Mouse (Mus musculus): ENCODE data around the gene Accs. TPM values are rescaled to one million over a fixed set of nuclear protein-coding genes. Genes with fewer than 3 reads are reported as not detected.
A peak's percentile ranks its signal among the peaks of the same experiment; 100 is the strongest.

Accs gene
- polyA plus RNA-seq, 1 experiment from 2014 or later, result 4.0 TPM

DNA sequence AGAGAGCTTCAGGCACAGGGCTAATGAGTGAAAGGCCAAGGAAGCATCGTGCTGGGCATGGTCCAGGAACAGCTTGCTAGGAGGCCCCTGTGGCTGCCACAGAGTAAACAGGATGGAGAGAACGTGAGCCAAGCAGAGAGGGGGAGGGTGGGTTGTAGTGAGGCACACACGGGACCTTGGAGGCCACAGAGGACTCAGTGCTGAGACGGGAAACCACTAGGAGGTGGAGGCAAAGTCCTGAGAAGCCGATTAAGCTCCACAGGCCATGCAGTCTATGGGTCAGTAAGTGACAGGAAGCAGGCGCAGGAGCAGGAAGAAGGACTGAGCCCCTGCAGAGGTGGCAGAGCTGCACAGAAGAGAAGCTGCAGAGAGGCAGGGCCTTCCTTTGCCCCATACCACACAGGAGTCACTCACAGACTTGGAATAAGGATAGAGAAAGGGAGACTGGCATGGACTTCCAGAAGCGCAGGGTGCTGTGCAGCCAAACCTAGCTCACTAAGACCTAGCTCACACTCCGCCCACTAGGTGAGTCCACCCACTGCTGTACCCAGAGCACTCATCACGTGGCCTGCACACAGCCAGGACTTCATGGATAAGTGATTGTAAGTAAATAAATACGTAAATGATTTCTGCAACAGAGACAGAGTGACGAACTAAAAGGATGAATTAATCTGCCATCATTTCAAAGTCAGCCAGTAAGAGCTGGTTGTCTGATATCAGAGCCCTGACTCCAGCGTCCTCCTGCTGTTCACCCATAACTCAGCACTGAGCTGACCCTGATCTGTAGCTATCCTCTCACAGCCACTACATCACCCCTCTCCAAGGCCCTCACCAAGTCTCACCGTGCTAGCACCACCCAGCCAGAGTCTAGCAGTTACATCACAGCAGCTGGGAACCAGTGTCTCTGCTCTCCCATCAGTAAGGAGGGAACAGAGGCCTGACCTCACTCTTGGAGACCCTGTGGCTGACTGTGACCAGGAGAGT, 57.9 kb downstream of the Accs start:
- 0 out of 2 replicates have a peak overlapping the region, but pooled peaks have one; percentile 29 for H3K27ac ChIP-seq (ENCODE audit: low read depth, low read length)
- H3K9me3 ChIP-seq (ENCODE audit: control insufficient read depth, low read length), result no peaks in the 10 kb centered on the region
- no peak overlapping the region for H3K9ac ChIP-seq (ENCODE audit: low read depth, low read length)
- no peak overlapping the region for H3K4me2 ChIP-seq (ENCODE audit: low read length)
- H3K4me3 ChIP-seq (ENCODE audit: low read length), result no peak overlapping the region
- WGBS, result 57% methylated on average over 13 of the region's 13 CpGs
- H3K36me3 ChIP-seq (ENCODE audit: control insufficient read depth, insufficient read depth, low read length), result peaks cover 18% of the 10 kb centered on the region
- no peaks in the 10 kb centered on the region for H3K27me3 ChIP-seq (replicated peaks; ENCODE audit: control insufficient read depth, insufficient read depth, low read length)
- ATAC-seq, result peak; percentile 77
- H3K4me1 ChIP-seq (ENCODE audit: control insufficient read depth, insufficient read depth, low read depth, low read length), result 0 out of 2 replicates have a peak, but pooled peaks cover 3% of the 10 kb centered on the region

DNA sequence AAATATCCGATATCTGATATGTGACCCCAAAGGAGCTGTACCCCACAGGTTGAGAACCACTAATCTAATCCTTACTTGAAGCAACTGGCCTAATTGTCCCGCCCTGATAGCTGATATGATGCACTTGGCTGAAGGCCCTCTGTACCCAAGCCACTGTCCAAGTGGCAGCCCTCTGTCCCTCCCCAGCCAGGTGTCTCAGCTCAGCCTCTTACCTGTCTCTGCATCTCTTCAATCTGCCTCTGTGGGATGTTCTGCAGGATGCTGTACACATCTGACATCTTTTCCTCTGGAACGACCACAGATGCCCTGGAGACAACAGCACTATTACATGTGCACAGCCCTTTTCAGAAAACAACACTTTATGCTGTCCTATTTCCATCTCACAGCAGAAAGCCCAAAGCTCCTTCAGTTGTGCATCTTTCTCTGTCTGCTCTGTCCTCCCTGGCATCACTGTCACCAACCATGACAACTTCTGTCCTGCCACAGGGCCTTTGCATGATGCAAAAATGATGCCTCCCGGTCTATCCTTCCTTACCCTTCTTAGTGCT, 58.9 kb downstream of the Accs start:
- peaks cover 5% of the 10 kb centered on the region for H3K4me1 ChIP-seq (ENCODE audit: control insufficient read depth, insufficient read depth, low read depth, low read length)
- H3K27me3 ChIP-seq (replicated peaks; ENCODE audit: control insufficient read depth, insufficient read depth, low read length), result no peaks in the 10 kb centered on the region
- WGBS, result 89% methylated on average over 4 of the region's 4 CpGs
- H3K4me3 ChIP-seq (ENCODE audit: low read length), result no peak overlapping the region
- no peaks in the 10 kb centered on the region for H3K9me3 ChIP-seq (ENCODE audit: control insufficient read depth, low read length)
- H3K9ac ChIP-seq (ENCODE audit: low read depth, low read length), result no peak overlapping the region
- H3K27ac ChIP-seq (ENCODE audit: low read depth, low read length), result no peak overlapping the region
- no peak for ATAC-seq
- peaks cover 14% of the 10 kb centered on the region for H3K36me3 ChIP-seq (ENCODE audit: control insufficient read depth, insufficient read depth, low read length)
- H3K4me2 ChIP-seq (ENCODE audit: low read length), result no peak overlapping the region

DNA sequence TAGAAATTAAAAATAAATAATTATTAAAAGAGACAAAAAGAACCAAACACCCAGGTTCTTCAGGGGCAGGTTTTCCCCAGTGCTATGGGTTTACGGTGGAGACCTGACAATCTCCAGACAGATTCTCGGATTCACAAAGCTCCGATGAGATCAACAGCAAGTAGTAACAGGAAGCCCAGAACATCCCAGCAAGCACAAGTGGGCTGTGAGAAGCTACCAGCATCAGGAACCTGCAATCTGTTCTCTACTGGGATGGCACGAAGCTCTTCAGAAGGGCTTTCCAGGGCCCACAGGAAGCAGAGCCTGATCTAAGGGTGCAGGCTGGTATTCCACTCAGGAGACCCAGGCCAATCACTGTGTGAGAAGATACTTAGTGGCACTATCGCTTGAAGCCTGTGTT, 61.2 kb downstream of the Accs start:
- Histone ChIP-seq H3K9me3 (ENCODE audit: control insufficient read depth, low read length) (no peaks in the 10 kb centered on the region), H3K27me3 (replicated peaks; ENCODE audit: control insufficient read depth, insufficient read depth, low read length) (no peaks in the 10 kb centered on the region), H3K9ac (ENCODE audit: low read depth, low read length) (no peak overlapping the region), H3K4me3 (ENCODE audit: low read length) (no peak overlapping the region), H3K36me3 (ENCODE audit: control insufficient read depth, insufficient read depth, low read length) (peaks cover 6% of the 10 kb centered on the region), H3K4me2 (ENCODE audit: low read length) (no peak overlapping the region), H3K4me1 (ENCODE audit: control insufficient read depth, insufficient read depth, low read depth, low read length) (peaks cover 24% of the 10 kb centered on the region), H3K27ac (ENCODE audit: low read depth, low read length) (no peak overlapping the region)
- WGBS, result 83% methylated on average over 5 of the region's 5 CpGs
- ATAC-seq, result no peak

DNA sequence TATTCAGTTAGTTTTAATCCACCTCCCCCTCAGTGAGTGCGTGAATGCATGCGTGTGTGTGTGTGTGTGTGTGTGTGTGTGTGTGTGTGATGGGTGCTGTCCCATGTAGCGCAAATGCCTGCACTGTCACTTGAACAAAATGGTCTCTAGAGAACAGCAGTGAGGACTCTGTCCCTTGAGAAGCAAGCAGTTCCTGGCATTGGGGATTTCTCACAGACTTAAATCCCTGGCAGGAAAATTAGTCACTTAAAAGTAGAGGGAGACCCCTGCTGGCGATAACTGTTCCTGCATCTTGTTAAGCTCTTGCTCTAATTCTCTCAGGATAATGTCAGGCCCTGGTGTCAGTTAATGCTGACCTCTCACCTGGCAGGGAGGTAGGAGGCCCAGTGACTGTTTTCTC, 63.6 kb downstream of the Accs start:
- peaks cover 22% of the 10 kb centered on the region for H3K4me1 ChIP-seq (ENCODE audit: control insufficient read depth, insufficient read depth, low read depth, low read length)
- no peaks in the 10 kb centered on the region for H3K9me3 ChIP-seq (ENCODE audit: control insufficient read depth, low read length)
- no peak overlapping the region for H3K27ac ChIP-seq (ENCODE audit: low read depth, low read length)
- no peak overlapping the region for H3K4me2 ChIP-seq (ENCODE audit: low read length)
- H3K4me3 ChIP-seq (ENCODE audit: low read length), result no peak overlapping the region
- no peaks in the 10 kb centered on the region for H3K27me3 ChIP-seq (replicated peaks; ENCODE audit: control insufficient read depth, insufficient read depth, low read length)
- peaks cover 8% of the 10 kb centered on the region for H3K36me3 ChIP-seq (ENCODE audit: control insufficient read depth, insufficient read depth, low read length)
- H3K9ac ChIP-seq (ENCODE audit: low read depth, low read length), result no peak overlapping the region
- peak; percentile 70 for ATAC-seq
- 45% methylated on average over 4 of the region's 4 CpGs for WGBS

DNA sequence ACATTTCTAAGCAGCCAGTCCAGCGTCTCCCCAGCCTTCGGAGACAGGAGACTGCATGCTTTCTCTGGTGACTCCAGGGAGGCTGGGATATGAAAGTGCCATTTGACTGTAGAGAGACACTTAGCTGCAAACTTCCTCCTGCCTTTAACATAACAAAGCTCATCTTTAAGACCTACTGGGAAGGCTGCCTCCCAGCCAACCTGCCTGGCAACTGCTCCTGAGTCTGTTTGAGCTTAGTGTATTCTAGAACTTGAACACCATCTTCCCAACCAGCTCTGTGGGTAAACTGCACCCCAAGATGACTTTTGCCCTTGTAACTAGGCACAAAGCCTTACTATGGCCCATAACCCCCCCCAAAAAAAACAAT, 64.3 kb downstream of the Accs start:
- H3K36me3 ChIP-seq (ENCODE audit: control insufficient read depth, insufficient read depth, low read length), result peaks cover 8% of the 10 kb centered on the region
- H3K9ac ChIP-seq (ENCODE audit: low read depth, low read length), result no peak overlapping the region
- H3K9me3 ChIP-seq (ENCODE audit: control insufficient read depth, low read length), result no peaks in the 10 kb centered on the region
- no peaks in the 10 kb centered on the region for H3K27me3 ChIP-seq (replicated peaks; ENCODE audit: control insufficient read depth, insufficient read depth, low read length)
- H3K4me1 ChIP-seq (ENCODE audit: control insufficient read depth, insufficient read depth, low read depth, low read length), result peaks cover 21% of the 10 kb centered on the region
- ATAC-seq, result no peak
- H3K4me2 ChIP-seq (ENCODE audit: low read length), result no peak overlapping the region
- 21% methylated on average over 2 of the region's 2 CpGs for WGBS
- H3K27ac ChIP-seq (ENCODE audit: low read depth, low read length), result no peak overlapping the region
- H3K4me3 ChIP-seq (ENCODE audit: low read length), result no peak overlapping the region

DNA sequence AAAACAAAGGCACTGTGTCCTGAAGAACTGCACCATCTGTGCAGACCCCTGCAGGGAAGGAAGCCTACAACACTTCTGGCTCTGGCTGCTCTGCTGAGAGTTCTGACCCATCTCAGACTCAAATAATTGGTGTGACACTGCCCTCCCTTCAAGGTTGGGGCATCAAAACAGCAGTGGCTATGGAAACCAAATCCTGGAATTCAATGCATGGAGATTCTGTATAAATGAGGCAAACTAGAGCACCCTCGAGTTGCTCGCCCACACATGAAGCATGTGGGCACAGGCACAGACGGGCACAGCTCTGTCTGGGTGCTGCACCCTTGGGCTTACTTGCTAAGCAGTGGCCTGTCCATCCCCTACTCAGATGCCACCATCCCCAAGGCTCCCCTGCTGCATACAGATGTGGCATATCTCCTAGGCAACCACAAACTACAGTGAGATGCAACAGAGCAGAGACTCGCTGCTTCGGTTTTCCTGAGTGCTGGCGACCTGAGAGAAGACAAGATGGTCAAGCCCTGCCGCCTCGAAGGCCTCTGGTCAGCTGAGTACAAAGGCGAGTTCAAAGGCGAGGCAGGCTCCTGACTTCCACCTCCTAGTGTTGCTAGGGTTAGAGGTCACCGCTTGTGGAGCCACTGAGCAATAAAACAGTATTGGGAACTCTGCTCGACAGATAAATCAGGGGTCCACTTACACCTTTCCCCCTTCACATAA, 64.9 kb downstream of the Accs start:
- Histone ChIP-seq H3K4me3 (ENCODE audit: low read length) (no peak overlapping the region), H3K4me1 (ENCODE audit: control insufficient read depth, insufficient read depth, low read depth, low read length) (peaks cover 22% of the 10 kb centered on the region), H3K9me3 (ENCODE audit: control insufficient read depth, low read length) (no peaks in the 10 kb centered on the region), H3K4me2 (ENCODE audit: low read length) (no peak overlapping the region), H3K9ac (ENCODE audit: low read depth, low read length) (0 out of 2 replicates have a peak overlapping the region, but pooled peaks have one; percentile 25), H3K27me3 (replicated peaks; ENCODE audit: control insufficient read depth, insufficient read depth, low read length) (no peaks in the 10 kb centered on the region), H3K27ac (ENCODE audit: low read depth, low read length) (peak overlapping the region; percentile 13; the same call in 1 of the 2 replicates), H3K36me3 (ENCODE audit: control insufficient read depth, insufficient read depth, low read length) (peaks cover 8% of the 10 kb centered on the region)
- ATAC-seq, result peak; percentile 32; the same call in 1 of the 2 replicates
- 16% methylated on average over 12 of the region's 12 CpGs for WGBS

DNA sequence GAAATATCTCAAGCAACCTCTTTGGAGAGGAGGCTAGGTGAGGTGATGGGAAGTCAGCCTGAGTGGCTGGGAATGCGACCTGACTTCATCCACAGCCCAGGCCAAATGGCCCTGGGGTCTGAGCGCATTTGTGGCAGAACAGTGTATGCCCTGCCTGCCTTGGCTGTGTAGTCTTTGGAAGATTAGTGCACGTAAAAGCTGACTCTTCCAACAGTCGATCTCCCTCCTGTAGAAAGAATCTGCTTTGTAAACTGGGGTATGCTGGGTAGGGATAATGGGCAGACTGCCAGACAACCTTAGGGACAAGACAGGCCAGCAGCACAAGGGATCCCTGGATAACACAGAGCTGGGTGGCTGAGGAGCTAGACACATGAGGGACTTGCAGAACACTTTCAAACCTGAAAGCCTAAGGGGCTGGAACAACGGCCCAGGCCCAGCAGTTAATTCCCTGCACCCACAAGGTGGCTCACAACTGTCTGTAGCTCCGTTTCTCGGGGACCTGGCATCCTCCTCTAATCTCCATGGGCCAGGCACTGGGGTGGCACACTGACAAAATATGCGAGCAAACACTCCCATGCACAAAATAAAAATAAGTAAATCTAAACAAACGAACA, 65.7 kb downstream of the Accs start:
- Histone ChIP-seq H3K36me3 (ENCODE audit: control insufficient read depth, insufficient read depth, low read length) (peaks cover 8% of the 10 kb centered on the region), H3K9me3 (ENCODE audit: control insufficient read depth, low read length) (no peaks in the 10 kb centered on the region), H3K27me3 (replicated peaks; ENCODE audit: control insufficient read depth, insufficient read depth, low read length) (no peaks in the 10 kb centered on the region), H3K27ac (ENCODE audit: low read depth, low read length) (no peak overlapping the region), H3K4me3 (ENCODE audit: low read length) (no peak overlapping the region), H3K9ac (ENCODE audit: low read depth, low read length) (no peak overlapping the region), H3K4me1 (ENCODE audit: control insufficient read depth, insufficient read depth, low read depth, low read length) (peaks cover 30% of the 10 kb centered on the region), H3K4me2 (ENCODE audit: low read length) (no peak overlapping the region)
- WGBS, result 60% methylated on average over 9 of the region's 9 CpGs
- ATAC-seq, result no peak
